Mouse (Mus musculus) hindbrain, embryonic 11.5 days (tissue): ENCODE data around the gene Hist1h2ab. TPM values are rescaled to one million over a fixed set of nuclear protein-coding genes. Genes with fewer than 3 reads are reported as not detected.
A peak's percentile ranks its signal among the peaks of the same experiment; 100 is the strongest.
"Not testable (repeated sequence)": the region's sequence is repeated elsewhere in the genome, so short reads cannot be mapped to it uniquely, and the experiment has no call there.

Experiments
- ATAC-seq: fragments of 200-750 bp; cut with Nextera tagmentation; 2 replicates; pipeline ENCODE4 v1.8.0; 2017; ENCODE audit warnings: mild to moderate bottlenecking, moderate TSS enrichment, moderate library complexity; ENCODE audit not compliant: low FRiP score
- DNase-seq: peaks from one replicate; pipeline ENCODE4 v3.0.0-alpha.2; 2015; ENCODE audit warnings: low spot score
- H3K27ac ChIP-seq: fragments of 300-500 bp; sonication (generic); 2 replicates; pipeline ENCODE4 v1.5.1; 2014; ENCODE audit warnings: mild to moderate bottlenecking, low read depth, low read length
- H3K27me3 ChIP-seq: fragments of 300-500 bp; sonication (generic); 2 replicates; pipeline ENCODE4 v1.6.1; 2014; ENCODE audit warnings: mild to moderate bottlenecking, low read length, moderate library complexity, mixed read lengths; ENCODE audit not compliant: control insufficient read depth, insufficient read depth
- H3K36me3 ChIP-seq: fragments of 300-500 bp; sonication (generic); 2 replicates; pipeline ENCODE4 v1.6.1; 2014; ENCODE audit warnings: mild to moderate bottlenecking, low read length, moderate library complexity, mixed read lengths; ENCODE audit not compliant: control insufficient read depth, insufficient read depth
- H3K4me1 ChIP-seq: fragments of 300-500 bp; sonication (generic); replicated peaks from 2 replicates; pipeline ENCODE4 v1.6.1; 2014; ENCODE audit warnings: low read length, mixed read lengths; ENCODE audit not compliant: control insufficient read depth, insufficient read depth
- H3K4me2 ChIP-seq: fragments of 300-500 bp; sonication (generic); replicated peaks from 2 replicates; pipeline ENCODE4 v1.6.1; 2014; ENCODE audit warnings: mild to moderate bottlenecking, low read depth, low read length
- H3K4me3 ChIP-seq: fragments of 300-500 bp; sonication (generic); 2 replicates; pipeline ENCODE4 v1.5.1; 2014; ENCODE audit warnings: low read depth, low read length
- H3K9ac ChIP-seq: fragments of 300-500 bp; sonication (generic); 2 replicates; pipeline ENCODE4 v1.6.1; 2014; ENCODE audit warnings: low read depth, low read length
- H3K9me3 ChIP-seq: fragments of 300-500 bp; sonication (generic); 2 replicates; pipeline ENCODE4 v1.6.1; 2016; ENCODE audit warnings: low read length; ENCODE audit not compliant: control insufficient read depth
- WGBS: fragments of 180-500 bp; shearing (Covaris S2); extraction: QIAGEN DNeasy Blood & Tissue Kit; methylation state at CpG from one replicate; pipeline ENCODE4 v1.1.7; 2014; 5-methylcytosine and 5-hydroxymethylcytosine counted together
- polyA plus RNA-seq: library from polyadenylated mRNA; unstranded; fragments of >200 nt; fragmentation: Nextera tagmentation; extraction: Ambion mirVana; gene quantifications from 2 replicates; pipeline ENCODE4 v1.2.1, GENCODE M21; 2014

Hist1h2ab gene
- polyA plus RNA-seq, 1 experiment from 2014 or later = 50.0 TPM

- H3K4me1 ChIP-seq = peaks cover 3% of the 10 kb centered on the region; the same call in 1 of the 2 replicates
- no peak within 1 kb of the TSS for H3K27ac ChIP-seq
- WGBS = 2% methylated on average over 17 of the region's 17 CpGs
- DNase-seq (peak; percentile 57), ATAC-seq (no peak; the same call in 1 of the 2 replicates)
- H3K36me3 ChIP-seq = no peaks in the 10 kb centered on the region
- peak within 1 kb of the TSS; percentile 16 for H3K9ac ChIP-seq
- no peaks in the 10 kb centered on the region for H3K27me3 ChIP-seq
- peak within 1 kb of the TSS; percentile 22 for H3K4me3 ChIP-seq
- H3K4me2 ChIP-seq = peak within 1 kb of the TSS; percentile 57
- H3K9me3 ChIP-seq = no peaks in the 10 kb centered on the region
Observed at GRCm38 (mm10) chr13:23710374-23711089, 40.4 kb upstream of the Hist1h2ab start, which contains the start of gene Hfe. Hfe (minus strand) TSS chr13:23710854.

GRCm38 (mm10) chr13:23716261-23717042, 34.5 kb upstream of the Hist1h2ab start:
- H3K36me3 ChIP-seq = no peaks in the 10 kb centered on the region
- H3K4me3 ChIP-seq = no peak overlapping the region
- no peak overlapping the region for H3K9ac ChIP-seq
- no peaks in the 10 kb centered on the region for H3K27me3 ChIP-seq
- H3K4me2 ChIP-seq = no peak overlapping the region
- no peaks in the 10 kb centered on the region for H3K4me1 ChIP-seq
- no peaks in the 10 kb centered on the region for H3K9me3 ChIP-seq
- H3K27ac ChIP-seq = no peak overlapping the region
- DNase-seq (no peak), ATAC-seq (no peak)
- 88% methylated on average over 5 of the region's 5 CpGs for WGBS

GRCm38 (mm10) chr13:23717176-23717575, 33.8 kb upstream of the Hist1h2ab start:
- Histone ChIP-seq H3K27ac (no peak overlapping the region), H3K4me3 (no peak overlapping the region), H3K4me1 (no peaks in the 10 kb centered on the region), H3K27me3 (no peaks in the 10 kb centered on the region), H3K36me3 (no peaks in the 10 kb centered on the region), H3K9me3 (no peaks in the 10 kb centered on the region), H3K4me2 (no peak overlapping the region), H3K9ac (no peak overlapping the region)
- WGBS = 46% methylated on average over 11 of the region's 11 CpGs
- DNase-seq (no peak), ATAC-seq (no peak)

- H3K36me3 ChIP-seq, H3K9ac ChIP-seq, H3K4me3 ChIP-seq, H3K27ac ChIP-seq, H3K4me2 ChIP-seq, H3K4me1 ChIP-seq, ATAC-seq, H3K27me3 ChIP-seq, H3K9me3 ChIP-seq, DNase-seq: not testable (repeated sequence)
- 8% methylated on average over 2 of the region's 2 CpGs for WGBS
Observed at GRCm38 (mm10) chr13:23717593-23718245, 33.2 kb upstream of the Hist1h2ab start.

- DNase-seq (no peak), ATAC-seq (no peak)
- H3K36me3 ChIP-seq = no peaks in the 10 kb centered on the region
- H3K4me1 ChIP-seq = no peaks in the 10 kb centered on the region
- no peak overlapping the region for H3K9ac ChIP-seq
- no peak overlapping the region for H3K4me3 ChIP-seq
- H3K27me3 ChIP-seq = no peaks in the 10 kb centered on the region
- no peak overlapping the region for H3K4me2 ChIP-seq
- H3K9me3 ChIP-seq = no peaks in the 10 kb centered on the region
- WGBS = 90% methylated on average over 4 of the region's 4 CpGs
- no peak overlapping the region for H3K27ac ChIP-seq
Observed at GRCm38 (mm10) chr13:23724239-23724638, 26.7 kb upstream of the Hist1h2ab start.

- no peaks in the 10 kb centered on the region for H3K4me1 ChIP-seq
- no peak overlapping the region for H3K4me2 ChIP-seq
- DNase-seq (no peak), ATAC-seq (no peak)
- WGBS = 20% methylated on average over 1 of the region's 1 CpGs
- no peak overlapping the region for H3K27ac ChIP-seq
- no peak overlapping the region for H3K9ac ChIP-seq
- no peak overlapping the region for H3K4me3 ChIP-seq
- H3K27me3 ChIP-seq = no peaks in the 10 kb centered on the region
- H3K9me3 ChIP-seq = no peaks in the 10 kb centered on the region
- no peaks in the 10 kb centered on the region for H3K36me3 ChIP-seq
Observed at GRCm38 (mm10) chr13:23725213-23725612, 25.7 kb upstream of the Hist1h2ab start.

- no peak for ATAC-seq
- Histone ChIP-seq H3K36me3 (no peaks in the 10 kb centered on the region), H3K27ac (no peak overlapping the region), H3K4me2 (no peak overlapping the region), H3K27me3 (no peaks in the 10 kb centered on the region), H3K9me3 (no peaks in the 10 kb centered on the region), H3K4me1 (no peaks in the 10 kb centered on the region), H3K9ac (no peak overlapping the region), H3K4me3 (no peak overlapping the region)
- 84% methylated on average over 18 of the region's 18 CpGs for WGBS
- DNase-seq = no peak
Observed at GRCm38 (mm10) chr13:23728472-23729191, 22.3 kb upstream of the Hist1h2ab start.

- ATAC-seq = no peak
- H3K36me3 ChIP-seq = no peaks in the 10 kb centered on the region
- no peak for DNase-seq
- H3K4me1 ChIP-seq = no peaks in the 10 kb centered on the region
- H3K4me2 ChIP-seq = no peak overlapping the region
- WGBS = 92% methylated on average over 9 of the region's 9 CpGs
- H3K27me3 ChIP-seq = no peaks in the 10 kb centered on the region
- H3K27ac ChIP-seq = no peak overlapping the region
- H3K9me3 ChIP-seq = no peaks in the 10 kb centered on the region
- no peak overlapping the region for H3K4me3 ChIP-seq
- H3K9ac ChIP-seq = no peak overlapping the region
Observed at GRCm38 (mm10) chr13:23729192-23729525, 21.8 kb upstream of the Hist1h2ab start.
